Mouse (Mus musculus): Measurements from ENCODE around the gene Best3. TPM values are rescaled to one million over a fixed set of nuclear protein-coding genes. Genes with fewer than 3 reads are reported as not detected.

Gene Best3
- polyA plus RNA-seq, 1 experiment, result 1.3 TPM

DNA sequence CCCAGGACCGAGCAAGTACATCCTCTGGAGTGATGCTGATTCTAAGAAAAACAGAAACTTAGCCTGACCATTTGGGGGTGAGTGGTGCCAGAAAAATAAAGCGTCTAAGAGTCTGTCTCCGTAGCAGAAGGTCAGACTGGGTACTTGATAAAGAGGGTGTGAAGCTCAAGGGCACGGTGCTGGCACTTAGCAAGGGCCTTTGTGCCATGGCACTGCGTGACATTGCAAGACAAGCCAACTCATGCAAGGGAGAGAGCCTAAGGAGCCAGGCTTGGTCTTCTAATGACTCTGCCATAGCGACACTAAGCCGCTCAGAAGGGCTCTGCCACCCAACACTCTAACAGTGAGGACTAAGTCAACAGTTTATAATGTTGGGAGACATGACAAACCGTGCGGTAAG, 7.3 kb upstream of the Best3 start:
- no peak for TF ChIP-seq POLR2A (IDR thresholded peaks at IDR 0.05; ENCODE audit: control insufficient read depth, low read depth, low read length)
- TF ChIP-seq CTCF (IDR thresholded peaks at IDR 0.05; ENCODE audit: control insufficient read depth, insufficient read depth, insufficient replicate concordance, low read depth, low read length), result no peak

DNA sequence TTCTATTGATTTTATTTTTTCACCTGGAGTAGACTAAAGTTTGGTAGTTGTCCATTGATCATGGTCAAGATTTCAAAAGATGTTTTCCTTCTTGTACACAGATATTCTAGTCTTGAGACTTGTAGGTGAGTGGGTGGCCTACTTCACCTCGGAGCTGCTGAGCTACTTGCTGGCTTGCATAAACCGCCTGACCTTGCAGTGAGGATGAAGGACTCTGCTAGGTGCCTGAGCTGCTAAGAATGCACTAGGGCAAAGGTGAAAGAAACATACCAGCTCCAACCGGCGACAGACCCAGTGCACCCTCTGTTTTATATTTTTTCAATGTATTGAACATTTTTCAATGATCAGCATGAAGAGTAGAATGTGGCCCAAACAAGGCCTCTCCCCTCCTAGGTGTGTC, 5.8 kb upstream of the Best3 start:
- no peaks in the 10 kb centered on the region for H3K27me3 ChIP-seq (ENCODE audit: control insufficient read depth, insufficient read depth, low read length)
- no peak for TF ChIP-seq CTCF (IDR thresholded peaks at IDR 0.05; ENCODE audit: control insufficient read depth, insufficient read depth, insufficient replicate concordance, low read depth, low read length)
- no peak for TF ChIP-seq POLR2A (IDR thresholded peaks at IDR 0.05; ENCODE audit: control insufficient read depth, low read depth, low read length)
- no peak overlapping the region for H3K4me3 ChIP-seq (ENCODE audit: control insufficient read depth, low read depth, low read length)
- no peaks in the 10 kb centered on the region for H3K36me3 ChIP-seq (ENCODE audit: control insufficient read depth, insufficient read depth, low read length)
- H3K4me1 ChIP-seq (ENCODE audit: control insufficient read depth, insufficient read depth, low read length), result no peaks in the 10 kb centered on the region
- H3K27ac ChIP-seq (ENCODE audit: control insufficient read depth, insufficient read depth, low read depth, low read length), result no peak overlapping the region

More for the DNA sequence above, 7.3 kb upstream of the Best3 start:
- Histone ChIP-seq H3K27ac (ENCODE audit: control insufficient read depth, insufficient read depth, low read depth, low read length) (no peak overlapping the region), H3K36me3 (ENCODE audit: control insufficient read depth, insufficient read depth, low read length) (no peaks in the 10 kb centered on the region), H3K27me3 (ENCODE audit: control insufficient read depth, insufficient read depth, low read length) (no peaks in the 10 kb centered on the region), H3K4me3 (ENCODE audit: control insufficient read depth, low read depth, low read length) (no peak overlapping the region), H3K4me1 (ENCODE audit: control insufficient read depth, insufficient read depth, low read length) (no peaks in the 10 kb centered on the region)

DNA sequence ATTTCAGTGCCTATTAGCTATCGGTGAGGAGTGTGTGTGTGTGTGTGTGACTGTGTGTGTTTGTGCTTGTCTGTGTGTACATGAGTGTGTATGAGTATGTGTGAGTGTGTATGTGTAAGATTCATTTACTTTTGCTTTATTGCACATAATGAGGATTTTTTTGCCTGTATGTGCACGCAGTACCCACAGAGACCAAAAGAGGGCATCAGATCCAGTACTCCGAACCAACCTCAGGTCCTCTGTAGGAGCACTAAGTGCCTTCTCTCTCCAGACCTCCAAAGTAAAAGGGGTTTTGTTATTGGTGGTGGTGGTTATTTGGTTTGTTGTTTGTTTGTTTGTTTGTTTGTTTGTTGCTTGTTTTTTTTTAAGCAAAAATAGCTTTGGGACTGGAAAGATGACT, 5.2 kb upstream of the Best3 start:
- TF ChIP-seq CTCF (IDR thresholded peaks at IDR 0.05; ENCODE audit: control insufficient read depth, insufficient read depth, insufficient replicate concordance, low read depth, low read length), result peak; percentile 11; the same call in 1 of the 2 replicates
- TF ChIP-seq POLR2A (IDR thresholded peaks at IDR 0.05; ENCODE audit: control insufficient read depth, low read depth, low read length), result no peak
- no peak overlapping the region for H3K27ac ChIP-seq (ENCODE audit: control insufficient read depth, insufficient read depth, low read depth, low read length)
- H3K4me1 ChIP-seq (ENCODE audit: control insufficient read depth, insufficient read depth, low read length), result no peaks in the 10 kb centered on the region
- no peaks in the 10 kb centered on the region for H3K27me3 ChIP-seq (ENCODE audit: control insufficient read depth, insufficient read depth, low read length)
- H3K36me3 ChIP-seq (ENCODE audit: control insufficient read depth, insufficient read depth, low read length), result no peaks in the 10 kb centered on the region
- H3K4me3 ChIP-seq (ENCODE audit: control insufficient read depth, low read depth, low read length), result no peak overlapping the region

DNA sequence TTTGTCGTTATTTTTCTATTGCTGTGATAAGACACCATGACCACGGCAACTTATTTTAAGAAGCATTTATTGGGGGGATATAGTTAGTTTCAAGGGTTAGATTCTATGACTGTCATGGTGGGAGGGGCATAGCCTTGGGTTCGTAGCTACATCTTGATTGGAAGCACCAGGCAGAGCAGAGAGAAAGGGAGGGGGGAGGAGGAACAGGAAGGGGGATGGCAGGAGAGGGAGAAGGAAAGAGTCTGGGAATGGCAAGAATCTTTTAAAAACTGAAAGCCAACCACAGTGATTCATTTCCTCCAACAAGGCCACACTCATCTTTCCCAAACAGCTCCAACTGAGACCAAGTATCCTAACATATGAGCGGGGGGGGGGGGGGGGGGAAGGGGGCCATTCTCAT, 3.6 kb upstream of the Best3 start:
- Histone ChIP-seq H3K27me3 (ENCODE audit: control insufficient read depth, insufficient read depth, low read length) (no peaks in the 10 kb centered on the region), H3K4me1 (ENCODE audit: control insufficient read depth, insufficient read depth, low read length) (no peaks in the 10 kb centered on the region), H3K36me3 (ENCODE audit: control insufficient read depth, insufficient read depth, low read length) (no peaks in the 10 kb centered on the region), H3K4me3 (ENCODE audit: control insufficient read depth, low read depth, low read length) (no peak overlapping the region), H3K27ac (ENCODE audit: control insufficient read depth, insufficient read depth, low read depth, low read length) (no peak overlapping the region)
- TF ChIP-seq POLR2A (IDR thresholded peaks at IDR 0.05; ENCODE audit: control insufficient read depth, low read depth, low read length) (no peak), CTCF (IDR thresholded peaks at IDR 0.05; ENCODE audit: control insufficient read depth, insufficient read depth, insufficient replicate concordance, low read depth, low read length) (no peak)

DNA sequence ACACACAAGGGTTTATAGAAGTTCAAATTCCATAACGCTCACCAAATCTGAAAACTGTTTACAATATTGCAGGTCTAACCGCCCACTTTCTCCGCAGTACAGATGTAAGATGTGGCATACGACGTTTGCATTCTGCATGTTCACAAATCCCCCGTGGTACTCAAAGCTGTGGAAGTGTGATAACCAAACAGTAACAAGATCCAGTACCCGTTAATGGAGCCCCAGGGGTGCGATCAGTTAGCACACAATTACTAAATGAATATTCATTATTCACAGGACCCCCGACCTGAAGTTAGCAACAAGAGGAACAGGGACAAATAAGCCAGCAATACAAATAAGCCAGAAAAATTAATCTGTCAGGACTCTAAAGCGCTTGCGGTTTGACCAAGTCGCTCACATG, 1.3 kb upstream of the Best3 start:
- no peaks in the 10 kb centered on the region for H3K27me3 ChIP-seq (ENCODE audit: control insufficient read depth, insufficient read depth, low read length)
- H3K27ac ChIP-seq (ENCODE audit: control insufficient read depth, insufficient read depth, low read depth, low read length), result no peak overlapping the region
- H3K36me3 ChIP-seq (ENCODE audit: control insufficient read depth, insufficient read depth, low read length), result no peaks in the 10 kb centered on the region
- no peak overlapping the region for H3K4me3 ChIP-seq (ENCODE audit: control insufficient read depth, low read depth, low read length)
- H3K4me1 ChIP-seq (ENCODE audit: control insufficient read depth, insufficient read depth, low read length), result no peaks in the 10 kb centered on the region
- no peak for TF ChIP-seq POLR2A (IDR thresholded peaks at IDR 0.05; ENCODE audit: control insufficient read depth, low read depth, low read length)
- no peak for TF ChIP-seq CTCF (IDR thresholded peaks at IDR 0.05; ENCODE audit: control insufficient read depth, insufficient read depth, insufficient replicate concordance, low read depth, low read length)

DNA sequence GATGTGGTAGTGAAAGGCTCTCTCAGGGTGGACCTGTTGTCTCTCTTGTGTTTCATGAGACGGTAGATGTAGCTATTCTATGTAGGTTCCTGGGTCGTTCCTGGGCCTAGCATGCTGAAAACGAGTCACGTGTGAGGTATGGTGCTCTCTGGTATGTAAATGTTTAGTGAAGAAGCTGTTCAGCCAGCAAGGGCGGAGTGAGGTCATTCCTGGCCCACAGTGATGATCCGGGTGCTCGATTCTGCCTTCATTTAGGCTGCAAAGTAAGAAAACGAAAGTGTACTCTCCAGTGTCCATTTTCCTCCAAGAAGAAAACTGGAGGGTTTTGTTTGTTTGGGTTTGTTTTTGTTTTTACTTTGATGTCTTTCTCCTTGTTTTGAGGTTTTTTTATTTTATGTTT, 7.9 kb downstream of the Best3 start:
- H3K4me3 ChIP-seq (ENCODE audit: control insufficient read depth, low read depth, low read length), result no peak overlapping the region
- H3K4me1 ChIP-seq (ENCODE audit: control insufficient read depth, insufficient read depth, low read length), result peaks cover 8% of the 10 kb centered on the region
- H3K36me3 ChIP-seq (ENCODE audit: control insufficient read depth, insufficient read depth, low read length), result no peaks in the 10 kb centered on the region
- TF ChIP-seq POLR2A (IDR thresholded peaks at IDR 0.05; ENCODE audit: control insufficient read depth, low read depth, low read length) (no peak), CTCF (IDR thresholded peaks at IDR 0.05; ENCODE audit: control insufficient read depth, insufficient read depth, insufficient replicate concordance, low read depth, low read length) (no peak)
- no peaks in the 10 kb centered on the region for H3K27me3 ChIP-seq (ENCODE audit: control insufficient read depth, insufficient read depth, low read length)
- no peak overlapping the region for H3K27ac ChIP-seq (ENCODE audit: control insufficient read depth, insufficient read depth, low read depth, low read length)

DNA sequence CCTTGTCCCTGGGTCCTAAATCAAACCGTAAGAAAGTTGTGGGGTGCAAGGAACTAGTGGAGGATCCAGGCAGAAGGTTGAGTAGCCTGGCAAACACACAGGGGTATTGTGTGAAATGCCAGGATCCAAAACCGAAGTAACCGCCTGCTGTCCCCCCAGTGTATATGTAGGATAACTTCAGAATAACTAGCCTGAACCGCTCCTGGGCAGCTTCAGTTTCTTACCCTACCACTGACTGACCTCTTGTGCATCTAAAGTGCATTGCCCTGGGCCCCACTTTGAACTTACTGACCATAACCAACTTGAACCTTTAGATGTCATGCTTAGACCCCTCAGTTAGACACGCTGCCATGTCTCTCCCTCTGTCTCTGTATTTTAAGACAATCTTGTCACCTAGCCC, 9.0 kb downstream of the Best3 start:
- no peaks in the 10 kb centered on the region for H3K36me3 ChIP-seq (ENCODE audit: control insufficient read depth, insufficient read depth, low read length)
- peaks cover 8% of the 10 kb centered on the region for H3K4me1 ChIP-seq (ENCODE audit: control insufficient read depth, insufficient read depth, low read length)
- H3K27me3 ChIP-seq (ENCODE audit: control insufficient read depth, insufficient read depth, low read length), result no peaks in the 10 kb centered on the region
- TF ChIP-seq CTCF (IDR thresholded peaks at IDR 0.05; ENCODE audit: control insufficient read depth, insufficient read depth, insufficient replicate concordance, low read depth, low read length), result no peak
- no peak for TF ChIP-seq POLR2A (IDR thresholded peaks at IDR 0.05; ENCODE audit: control insufficient read depth, low read depth, low read length)
- no peak overlapping the region for H3K27ac ChIP-seq (ENCODE audit: control insufficient read depth, insufficient read depth, low read depth, low read length)
- H3K4me3 ChIP-seq (ENCODE audit: control insufficient read depth, low read depth, low read length), result no peak overlapping the region

Data from testis, adult 2 months (tissue).